Mouse (Mus musculus) heart, postnatal 25 days (tissue): ENCODE measurements around the gene Vmn2r47. TPM values are rescaled to one million over a fixed set of nuclear protein-coding genes. Genes with fewer than 3 reads are reported as not detected.
"Not testable (repeated sequence)": the region's sequence is repeated elsewhere in the genome, so short reads cannot be mapped to it uniquely, and the experiment has no call there.

Experiments used
- DNase-seq: peaks from one replicate; pipeline ENCODE4 v3.0.0; 2022; ENCODE audit warnings: low spot score
- intact Hi-C: fragments of 180-260 bp; cut with DNase I; formaldehyde crosslinking; loops from one replicate; pipeline ENCODE4 v1.15.1; 2025
- total RNA-seq, 2 experiments: library from RNA; stranded (reverse); gene quantifications; 2 replicates each; pipeline ENCODE4 v1.2.3; 2021

Vmn2r47 gene
- not detected for total RNA-seq

DNA sequence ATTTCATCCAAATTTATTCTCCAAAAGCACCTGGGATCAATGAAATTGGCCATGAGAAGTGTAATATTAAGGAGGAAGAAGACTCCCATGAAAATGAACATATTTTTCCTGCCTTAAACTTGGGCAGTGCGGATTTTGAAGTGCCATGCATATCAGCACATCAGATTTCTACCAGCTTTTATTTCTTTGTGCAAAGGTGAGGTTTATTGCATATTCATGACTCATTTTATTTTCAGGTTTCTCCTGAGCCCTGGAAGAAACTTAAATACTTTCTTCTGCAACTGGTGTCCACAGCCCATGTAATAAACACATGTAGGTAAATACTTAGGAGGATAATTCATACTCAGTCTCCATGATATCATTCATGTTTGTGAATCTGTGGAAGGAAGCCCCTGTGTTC is at the start of gene Vmn2r47:
Gene Vmn2r47, minus strand, starts transcription at position 101 of the 400 bp plus-strand sequence.
- DNase-seq, intact Hi-C loops: not testable (repeated sequence)

DNA sequence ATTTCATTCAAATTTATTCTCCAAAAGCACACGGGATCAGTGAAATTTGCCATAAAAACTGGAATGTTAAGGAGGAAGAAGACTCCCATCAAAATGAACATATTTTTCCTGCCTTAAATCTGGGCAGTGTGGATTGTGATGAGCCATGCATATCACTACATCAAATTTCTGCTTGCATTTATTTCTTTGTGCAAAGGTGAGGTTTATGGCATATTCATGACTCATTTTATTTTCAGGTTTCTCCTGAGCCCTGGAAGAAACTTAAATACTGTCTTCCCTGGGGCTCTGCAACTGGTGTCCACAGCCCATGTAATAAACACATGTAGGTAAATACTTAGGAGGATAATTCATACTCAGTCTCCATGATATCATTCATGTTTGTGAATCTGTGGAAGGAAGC is 70.7 kb downstream of the Vmn2r47 start, which contains the start of gene Vmn2r46:
Gene Vmn2r46, minus strand, starts transcription at position 101 of the 400 bp plus-strand sequence.
- DNase-seq, intact Hi-C loops: not testable (repeated sequence)

Other genes with a start within 250 kb of the Vmn2r47 start
- gene Vmn2r46, start 70.8 kb downstream of the Vmn2r47 start, total RNA-seq, result not detected
- not detected for gene Vmn2r48, start 112.3 kb upstream of the Vmn2r47 start, total RNA-seq
- gene Vmn2r49, start 150.9 kb upstream of the Vmn2r47 start, total RNA-seq, result not detected
- gene Vmn2r50, start 212.0 kb upstream of the Vmn2r47 start, total RNA-seq, result not detected